Mouse (Mus musculus): ENCODE data around the gene Guca1b.

Guca1b gene

GRCm38 (mm10) chr17:47385145-47385544, at the start of gene Guca1b:
TSS of gene Guca1b (plus strand) at chr17:47385393.
- no peak for DNase-seq (ENCODE audit: low read depth, low spot score)

- no peak for DNase-seq (ENCODE audit: low read depth, low spot score)
Observed at GRCm38 (mm10) chr17:47343121-47343520, 42.1 kb upstream of the Guca1b start.

- DNase-seq (ENCODE audit: low read depth, low spot score), result no peak
Observed at GRCm38 (mm10) chr17:47349721-47350319, 35.4 kb upstream of the Guca1b start.

GRCm38 (mm10) chr17:47359964-47360363, 25.2 kb upstream of the Guca1b start:
- peak; percentile 50 for DNase-seq (ENCODE audit: low read depth, low spot score)

GRCm38 (mm10) chr17:47361343-47361742, 23.9 kb upstream of the Guca1b start:
- DNase-seq (ENCODE audit: low read depth, low spot score), result no peak

GRCm38 (mm10) chr17:47368401-47369086, 16.6 kb upstream of the Guca1b start, which contains the start of gene Mrps10:
TSS of gene Mrps10 (plus strand) at chr17:47368887.
- peak; percentile 91 for DNase-seq (ENCODE audit: low read depth, low spot score)

GRCm38 (mm10) chr17:47369087-47369443, 16.1 kb upstream of the Guca1b start:
- DNase-seq (ENCODE audit: low read depth, low spot score), result no peak

GRCm38 (mm10) chr17:47371451-47371850, 13.7 kb upstream of the Guca1b start:
- peak; percentile 78 for DNase-seq (ENCODE audit: low read depth, low spot score)

- no peak for DNase-seq (ENCODE audit: low read depth, low spot score)
Observed at GRCm38 (mm10) chr17:47373991-47374390, 11.2 kb upstream of the Guca1b start.

- DNase-seq (ENCODE audit: low read depth, low spot score), result no peak
Observed at GRCm38 (mm10) chr17:47376779-47377280, 8.4 kb upstream of the Guca1b start.

- DNase-seq (ENCODE audit: low read depth, low spot score), result no peak
Observed at GRCm38 (mm10) chr17:47378133-47378532, 7.1 kb upstream of the Guca1b start.

- DNase-seq (ENCODE audit: low read depth, low spot score), result no peak
Observed at GRCm38 (mm10) chr17:47381917-47382316, 3.3 kb upstream of the Guca1b start.

- DNase-seq (ENCODE audit: low read depth, low spot score), result no peak
Observed at GRCm38 (mm10) chr17:47383266-47383665, 1.9 kb upstream of the Guca1b start.

GRCm38 (mm10) chr17:47384064-47384463, 1.1 kb upstream of the Guca1b start:
- no peak for DNase-seq (ENCODE audit: low read depth, low spot score)

GRCm38 (mm10) chr17:47386649-47387048, 1.5 kb downstream of the Guca1b start:
- DNase-seq (ENCODE audit: low read depth, low spot score), result peak; percentile 55

GRCm38 (mm10) chr17:47394223-47394869, 9.2 kb downstream of the Guca1b start:
- peak; percentile 35 for DNase-seq (ENCODE audit: low read depth, low spot score)

GRCm38 (mm10) chr17:47395376-47395913, 10.3 kb downstream of the Guca1b start:
- DNase-seq (ENCODE audit: low read depth, low spot score), result peak; percentile 65

GRCm38 (mm10) chr17:47399091-47399490, 13.9 kb downstream of the Guca1b start:
- no peak for DNase-seq (ENCODE audit: low read depth, low spot score)

- no peak for DNase-seq (ENCODE audit: low read depth, low spot score)
Observed at GRCm38 (mm10) chr17:47400451-47400850, 15.3 kb downstream of the Guca1b start, which contains the start of gene Guca1a. TSS of gene Guca1a (minus strand) at chr17:47400584.

GRCm38 (mm10) chr17:47407717-47408557, 22.7 kb downstream of the Guca1b start:
- DNase-seq (ENCODE audit: low read depth, low spot score), result no peak

- DNase-seq (ENCODE audit: low read depth, low spot score), result peak; percentile 50
Observed at GRCm38 (mm10) chr17:47408558-47408898, 23.3 kb downstream of the Guca1b start.

Measured in CD4-positive helper T cell, adult 2 months (primary cell).